ENCODE assay signal across 28 mouse cellular contexts in genomic region chr6:18484061-18484460, GRCm38 (mm10). TPM values are rescaled to one million over a fixed set of nuclear protein-coding genes. Genes with fewer than 3 reads are reported as not detected.
DNase-seq lines count a peak whose midpoint lies in the region; ATAC-seq and TF ChIP-seq lines count a peak whose summit lies in the region.
"Had no signal": no experiment of that assay in that cellular context is flagged by ENCODE, and none has a peak within 500 bp of the region (broad histone marks: within the 10 kb centered on the region; RNA-seq: fewer than 3 reads in every experiment).

No protein-coding gene starts in this region.

- H3K4me2 ChIP-seq in kidney, embryonic 15.5 days: no peak overlapping the region
- H3K4me2 ChIP-seq: embryonic facial prominence, embryonic 13.5 days; embryonic facial prominence, embryonic 15.5 days; forebrain, embryonic 12.5 days had no signal

- TF ChIP-seq CTCF in ES-Bruce4 (IDR thresholded peaks at IDR 0.05; ENCODE audit: low read depth, low read length): no peak

- no peak for TF ChIP-seq POLR2A in ES-Bruce4 (IDR thresholded peaks at IDR 0.05; ENCODE audit: insufficient read depth, low read length)

- 68% methylated on average over 5 of the region's 5 CpGs for WGBS in kidney, embryonic 15.5 days

- H3K36me3 ChIP-seq in ES-Bruce4 (ENCODE audit: control insufficient read depth, insufficient read depth, low read length, poor library complexity, severe bottlenecking): no peaks in the 10 kb centered on the region
- no peaks in the 10 kb centered on the region for H3K36me3 ChIP-seq in kidney, embryonic 15.5 days
- H3K36me3 ChIP-seq: embryonic facial prominence, embryonic 13.5 days; embryonic facial prominence, embryonic 15.5 days; forebrain, embryonic 10.5 days; forebrain, embryonic 12.5 days; G1E had no signal

- ATAC-seq in kidney, embryonic 15.5 days (replicated peaks; ENCODE audit: low FRiP score): no peak
- ATAC-seq: forebrain, embryonic 14.5 days; forebrain, embryonic 16.5 days; Patski had no signal

- no peak overlapping the region for H3K9ac ChIP-seq in ES-Bruce4 (ENCODE audit: low read depth, poor library complexity, severe bottlenecking)
- H3K9ac ChIP-seq in kidney, embryonic 15.5 days: no peak overlapping the region
- H3K9ac ChIP-seq: embryonic facial prominence, embryonic 13.5 days; embryonic facial prominence, embryonic 15.5 days; forebrain, embryonic 12.5 days had no signal

- no peaks in the 10 kb centered on the region for H3K27me3 ChIP-seq in ES-Bruce4 (ENCODE audit: control insufficient read depth, insufficient read depth, low read length, poor library complexity, severe bottlenecking)
- no peaks in the 10 kb centered on the region for H3K27me3 ChIP-seq in kidney, embryonic 15.5 days
- H3K27me3 ChIP-seq: embryonic facial prominence, embryonic 13.5 days; embryonic facial prominence, embryonic 15.5 days; forebrain, embryonic 12.5 days had no signal

- DNase-seq in heart, adult 11 months: peak; percentile 65
- no peak for DNase-seq in heart, postnatal 25 days (ENCODE audit: low spot score)
- DNase-seq in ZHBTc4 (ENCODE audit: low read depth, low spot score): peak; percentile 13
- no peak for DNase-seq in layer of hippocampus, adult 18-20 months (ENCODE audit: low spot score in 2 of 2)
- no peak for DNase-seq in left cerebral cortex, adult 8-10 months (ENCODE audit: low spot score in 2 of 2)
- DNase-seq: adrenal gland, adult 2 months; adrenal gland, postnatal 10 days; adrenal gland, postnatal 25 days; cerebellum, adult 11 months; cerebellum, adult 18-20 months; cerebellum, adult 8-10 months; cerebellum, adult 9-11 months; cerebellum, postnatal 14 days; cerebellum, postnatal 36 days; embryo, embryonic 11 days had no signal

- H3K4me3 ChIP-seq in ES-Bruce4 (ENCODE audit: low read depth, low read length): no peak overlapping the region
- H3K4me3 ChIP-seq in kidney, embryonic 15.5 days (replicated peaks): no peak overlapping the region
- H3K4me3 ChIP-seq: embryonic facial prominence, embryonic 13.5 days; embryonic facial prominence, embryonic 15.5 days; erythroblast, embryonic 14.5 days; forebrain, embryonic 10.5 days; forebrain, embryonic 12.5 days had no signal

- 0 out of 2 replicates have a peak, but pooled peaks cover 3% of the 10 kb centered on the region for H3K9me3 ChIP-seq in ES-Bruce4 (replicated peaks; ENCODE audit: control insufficient read depth, insufficient read depth, low read length, poor library complexity, severe bottlenecking)
- H3K9me3 ChIP-seq in kidney, embryonic 15.5 days (replicated peaks): no peaks in the 10 kb centered on the region
- H3K9me3 ChIP-seq: embryonic facial prominence, embryonic 13.5 days; embryonic facial prominence, embryonic 15.5 days; forebrain, embryonic 10.5 days; forebrain, embryonic 12.5 days; G1E had no signal

- intact Hi-C loops in heart, postnatal 25 days (cut with DNase I): no loop called here

- H3K4me1 ChIP-seq in ES-Bruce4 (ENCODE audit: control insufficient read depth, insufficient read depth, low read length): no peaks in the 10 kb centered on the region
- 0 out of 2 replicates have a peak, but pooled peaks cover 4% of the 10 kb centered on the region for H3K4me1 ChIP-seq in kidney, embryonic 15.5 days
- H3K4me1 ChIP-seq: embryonic facial prominence, embryonic 13.5 days; forebrain, embryonic 10.5 days had no signal

- TF ChIP-seq EP300 in ES-Bruce4 (IDR thresholded peaks at IDR 0.05; ENCODE audit: insufficient read depth, low read depth, low read length): no peak

- H3K27ac ChIP-seq in ES-Bruce4 (ENCODE audit: insufficient read depth, low read length): peak overlapping the region; percentile 79
- H3K27ac ChIP-seq in kidney, embryonic 15.5 days: no peak overlapping the region
- H3K27ac ChIP-seq: embryonic facial prominence, embryonic 13.5 days; embryonic facial prominence, embryonic 15.5 days; forebrain, embryonic 10.5 days; forebrain, embryonic 12.5 days had no signal

RNA-seq across cellular contexts. Expression of gene Cttnbp2, which starts 30.6 kb away (rescaled TPM):
- total RNA-seq in heart, postnatal 25 days (2021): 1 to 10 TPM; 2.8 to 3.0 TPM
- 0.87 and 1.4 TPM in 2 replicates for polyA plus RNA-seq in ES-Bruce4 (2011; ENCODE audit: insufficient read depth, insufficient read length, low read depth, missing spikeins)
- total RNA-seq in layer of hippocampus, adult 18-20 months (2021): 100 to 1,000 TPM; 253 to 290 TPM
- 100 to 1,000 TPM; 124 to 155 (median 140) TPM for total RNA-seq in left cerebral cortex, adult 8-10 months (2022)
- polyA plus RNA-seq in kidney, embryonic 15.5 days (2015; fragmentation: Nextera tagmentation; extraction: Ambion mirVana): 18.4 and 18.7 TPM in 2 replicates
- total RNA-seq: common myeloid progenitor, adult 5-6 weeks had no signal
- polyA plus RNA-seq: C2C12; erythroblast, embryonic 14.5 days; G1E had no signal

Comparison
In these comparisons a context has a peak if more than half of its experiments do, and no peak if none do; other contexts are left out.
1. DNase-seq: peak in heart, adult 11 months (single experiment) and ZHBTc4 (single experiment); none in heart, postnatal 25 days (single experiment), layer of hippocampus, adult 18-20 months (0 of 2) and left cerebral cortex, adult 8-10 months (0 of 2).
2. RNA of gene Cttnbp2, which starts 30.6 kb away (total RNA-seq): 253 to 290 TPM in layer of hippocampus, adult 18-20 months and 124 to 155 TPM in left cerebral cortex, adult 8-10 months; 2.8 to 3.0 TPM in heart, postnatal 25 days; every median in the first group is over 10 times any median in the second.